Comparison of ENCODE assay signal across 32 mouse cellular contexts in genomic region chr3:16923234-16923914, GRCm38 (mm10).
DNase-seq lines count a peak whose midpoint lies in the region; ATAC-seq and TF ChIP-seq lines count a peak whose summit lies in the region.
"Had no signal": no experiment of that assay in that cellular context is flagged by ENCODE, and none has a peak within 500 bp of the region (broad histone marks: within the 10 kb centered on the region; RNA-seq: fewer than 3 reads in every experiment).

No protein-coding gene starts in this region.

- no peaks in the 10 kb centered on the region for H3K36me3 ChIP-seq in forebrain, embryonic 14.5 days (ENCODE audit: control insufficient read depth, insufficient read depth, low read length)
- no peaks in the 10 kb centered on the region for H3K36me3 ChIP-seq in forebrain, embryonic 15.5 days
- H3K36me3 ChIP-seq in midbrain, embryonic 11.5 days (ENCODE audit: control insufficient read depth, insufficient read depth, low read length), result no peaks in the 10 kb centered on the region
- no peaks in the 10 kb centered on the region for H3K36me3 ChIP-seq in midbrain, embryonic 10.5 days
- no peaks in the 10 kb centered on the region for H3K36me3 ChIP-seq in midbrain, embryonic 12.5 days
- H3K36me3 ChIP-seq in midbrain, postnatal 0 days (ENCODE audit: insufficient read depth, low read length), result no peaks in the 10 kb centered on the region
- H3K36me3 ChIP-seq: embryonic facial prominence, embryonic 12.5 days; heart, embryonic 10.5 days; heart, embryonic 15.5 days; limb, embryonic 10.5 days; limb, embryonic 15.5 days; liver, embryonic 13.5 days; neural tube, embryonic 12.5 days had no signal

- H3K4me1 ChIP-seq in forebrain, embryonic 14.5 days (ENCODE audit: control insufficient read depth, insufficient read depth, low read length), result peaks cover 4% of the 10 kb centered on the region; the same call in 1 of the 2 replicates
- H3K4me1 ChIP-seq in forebrain, embryonic 15.5 days, result peaks cover 9% of the 10 kb centered on the region; the same call in 1 of the 2 replicates
- H3K4me1 ChIP-seq in midbrain, embryonic 11.5 days (ENCODE audit: control insufficient read depth, insufficient read depth, low read length), result no peaks in the 10 kb centered on the region; the same call in 1 of the 2 replicates
- no peaks in the 10 kb centered on the region; the same call in 1 of the 2 replicates for H3K4me1 ChIP-seq in midbrain, embryonic 10.5 days
- peaks cover 10% of the 10 kb centered on the region for H3K4me1 ChIP-seq in midbrain, embryonic 12.5 days
- H3K4me1 ChIP-seq in midbrain, postnatal 0 days (ENCODE audit: insufficient read depth, low read length), result 0 out of 2 replicates have a peak, but pooled peaks cover 3% of the 10 kb centered on the region
- H3K4me1 ChIP-seq: embryonic facial prominence, embryonic 12.5 days; heart, embryonic 10.5 days; heart, embryonic 15.5 days; limb, embryonic 10.5 days; limb, embryonic 15.5 days; liver, embryonic 13.5 days; megakaryocyte, embryonic 14.5 days; neural tube, embryonic 12.5 days had no signal

- H3K9ac ChIP-seq in forebrain, embryonic 14.5 days (ENCODE audit: low read length), result no peak overlapping the region
- H3K9ac ChIP-seq in forebrain, embryonic 15.5 days (replicated peaks), result no peak overlapping the region
- H3K9ac ChIP-seq in midbrain, embryonic 11.5 days (ENCODE audit: low read length), result no peak overlapping the region
- no peak overlapping the region for H3K9ac ChIP-seq in midbrain, embryonic 12.5 days (replicated peaks)
- no peak overlapping the region for H3K9ac ChIP-seq in midbrain, postnatal 0 days (replicated peaks; ENCODE audit: low read length, poor library complexity, severe bottlenecking)
- H3K9ac ChIP-seq: embryonic facial prominence, embryonic 12.5 days; heart, embryonic 15.5 days; limb, embryonic 15.5 days; liver, embryonic 13.5 days; neural tube, embryonic 12.5 days had no signal

- H3K27ac ChIP-seq in forebrain, embryonic 14.5 days (ENCODE audit: low read depth, low read length), result no peak overlapping the region
- H3K27ac ChIP-seq in forebrain, embryonic 15.5 days (replicated peaks), result no peak overlapping the region
- H3K27ac ChIP-seq in midbrain, embryonic 11.5 days (ENCODE audit: low read depth, low read length), result no peak overlapping the region
- H3K27ac ChIP-seq in midbrain, embryonic 10.5 days (replicated peaks), result no peak overlapping the region
- peak overlapping the region; percentile 39; the same call in 1 of the 2 replicates for H3K27ac ChIP-seq in midbrain, embryonic 12.5 days (replicated peaks)
- H3K27ac ChIP-seq in midbrain, postnatal 0 days (ENCODE audit: low read depth, low read length), result peak overlapping the region; percentile 55; the same call in 1 of the 2 replicates
- H3K27ac ChIP-seq: embryonic facial prominence, embryonic 12.5 days; heart, embryonic 10.5 days; heart, embryonic 15.5 days; limb, embryonic 10.5 days; limb, embryonic 15.5 days; liver, embryonic 13.5 days; neural tube, embryonic 12.5 days had no signal

- H3K27me3 ChIP-seq in forebrain, embryonic 14.5 days (replicated peaks; ENCODE audit: control insufficient read depth, insufficient read depth, low read length), result no peaks in the 10 kb centered on the region
- H3K27me3 ChIP-seq in forebrain, embryonic 15.5 days, result no peaks in the 10 kb centered on the region
- H3K27me3 ChIP-seq in midbrain, embryonic 11.5 days (ENCODE audit: control insufficient read depth, insufficient read depth, low read length), result no peaks in the 10 kb centered on the region
- no peaks in the 10 kb centered on the region for H3K27me3 ChIP-seq in midbrain, embryonic 10.5 days (ENCODE audit: low read depth, poor library complexity, severe bottlenecking)
- no peaks in the 10 kb centered on the region for H3K27me3 ChIP-seq in midbrain, embryonic 12.5 days
- no peaks in the 10 kb centered on the region for H3K27me3 ChIP-seq in midbrain, postnatal 0 days (ENCODE audit: insufficient read depth, low read length)
- H3K27me3 ChIP-seq: embryonic facial prominence, embryonic 12.5 days; heart, embryonic 15.5 days; limb, embryonic 15.5 days; liver, embryonic 13.5 days; megakaryocyte, embryonic 14.5 days; neural tube, embryonic 12.5 days; Patski had no signal

- peak; percentile 51; the same call in 1 of the 2 replicates for ATAC-seq in forebrain, embryonic 14.5 days
- ATAC-seq in forebrain, embryonic 15.5 days (replicated peaks), result no peak; the same call in 1 of the 2 replicates
- peak; percentile 68; the same call in 1 of the 2 replicates for ATAC-seq in midbrain, embryonic 11.5 days (ENCODE audit: low FRiP score)
- ATAC-seq in midbrain, embryonic 12.5 days (ENCODE audit: low FRiP score, low read depth), result peak; percentile 77
- no peak for ATAC-seq in midbrain, postnatal 0 days (ENCODE audit: low FRiP score)
- ATAC-seq: intestine, embryonic 16.5 days; lung, postnatal 0 days; Patski had no signal

- TF ChIP-seq CTCF in midbrain, postnatal 0 days (IDR thresholded peaks at IDR 0.05), result no peak

- DNase-seq in forebrain, embryonic 14.5 days (ENCODE audit: low spot score), result no peak
- no peak for DNase-seq in midbrain, embryonic 11.5 days (ENCODE audit: low spot score, missing footprints)
- no peak for DNase-seq in midbrain, embryonic 10.5 days (ENCODE audit: low spot score)
- DNase-seq in midbrain, postnatal 0 days (ENCODE audit: low spot score), result no peak
- no peak for DNase-seq in kidney, adult 11 months
- DNase-seq: adrenal gland, postnatal 14 days; cerebellum, adult 11-12 months; cerebellum, adult 9-11 months; embryo, embryonic 11 days; gastrocnemius, postnatal 10 days; heart, adult 11 months; kidney, adult 9 months; kidney, postnatal 10 days; layer of hippocampus, adult 9-11 months; liver, embryonic 13.5 days; lung, adult 18-20 months; lung, postnatal 4 days; retina, postnatal 1 day; right cerebral cortex, postnatal 14 days; thymus, postnatal 4 days had no signal

- no peaks in the 10 kb centered on the region for H3K9me3 ChIP-seq in forebrain, embryonic 14.5 days (replicated peaks; ENCODE audit: control insufficient read depth, low read length)
- no peaks in the 10 kb centered on the region for H3K9me3 ChIP-seq in forebrain, embryonic 15.5 days
- no peaks in the 10 kb centered on the region for H3K9me3 ChIP-seq in midbrain, embryonic 11.5 days (ENCODE audit: control insufficient read depth, low read length)
- no peaks in the 10 kb centered on the region for H3K9me3 ChIP-seq in midbrain, embryonic 10.5 days (replicated peaks)
- H3K9me3 ChIP-seq in midbrain, embryonic 12.5 days, result no peaks in the 10 kb centered on the region
- no peaks in the 10 kb centered on the region for H3K9me3 ChIP-seq in midbrain, postnatal 0 days (ENCODE audit: low read length)
- H3K9me3 ChIP-seq: embryonic facial prominence, embryonic 12.5 days; heart, embryonic 10.5 days; heart, embryonic 15.5 days; limb, embryonic 10.5 days; limb, embryonic 15.5 days; liver, embryonic 13.5 days; megakaryocyte, embryonic 14.5 days; neural tube, embryonic 12.5 days had no signal

- H3K4me2 ChIP-seq in forebrain, embryonic 14.5 days (ENCODE audit: low read length), result no peak overlapping the region
- no peak overlapping the region for H3K4me2 ChIP-seq in forebrain, embryonic 15.5 days (replicated peaks)
- no peak overlapping the region for H3K4me2 ChIP-seq in midbrain, embryonic 11.5 days
- H3K4me2 ChIP-seq in midbrain, embryonic 12.5 days (replicated peaks), result no peak overlapping the region
- no peak overlapping the region for H3K4me2 ChIP-seq in midbrain, postnatal 0 days (ENCODE audit: low read depth, low read length, poor library complexity, severe bottlenecking)
- H3K4me2 ChIP-seq: embryonic facial prominence, embryonic 12.5 days; heart, embryonic 15.5 days; limb, embryonic 15.5 days; liver, embryonic 13.5 days; neural tube, embryonic 12.5 days had no signal

- H3K4me3 ChIP-seq in forebrain, embryonic 14.5 days (ENCODE audit: low read depth, low read length), result no peak overlapping the region
- H3K4me3 ChIP-seq in forebrain, embryonic 15.5 days, result no peak overlapping the region
- H3K4me3 ChIP-seq in midbrain, embryonic 11.5 days (ENCODE audit: low read depth, low read length), result no peak overlapping the region
- H3K4me3 ChIP-seq in midbrain, embryonic 10.5 days, result no peak overlapping the region
- no peak overlapping the region for H3K4me3 ChIP-seq in midbrain, embryonic 12.5 days
- H3K4me3 ChIP-seq in midbrain, postnatal 0 days (ENCODE audit: low read depth, low read length), result no peak overlapping the region
- H3K4me3 ChIP-seq: embryonic facial prominence, embryonic 12.5 days; heart, embryonic 10.5 days; heart, embryonic 15.5 days; limb, embryonic 10.5 days; limb, embryonic 15.5 days; liver, embryonic 13.5 days; megakaryocyte, embryonic 14.5 days; neural tube, embryonic 12.5 days had no signal

Comparison
In these comparisons a context has a peak if more than half of its experiments do, and no peak if none do; other contexts are left out.
1. ATAC-seq: peak in forebrain, embryonic 14.5 days (single experiment), midbrain, embryonic 11.5 days (single experiment) and midbrain, embryonic 12.5 days (single experiment); none in forebrain, embryonic 15.5 days (single experiment) and midbrain, postnatal 0 days (single experiment).
2. H3K27ac ChIP-seq: peak in midbrain, embryonic 12.5 days (single experiment) and midbrain, postnatal 0 days (single experiment); none in forebrain, embryonic 14.5 days (single experiment), forebrain, embryonic 15.5 days (single experiment), midbrain, embryonic 11.5 days (single experiment) and midbrain, embryonic 10.5 days (single experiment).